Mouse (Mus musculus) kidney, postnatal 4 days (tissue): ENCODE measurements at regions not wholly inside any gene's neighbourhood (a gene's known extent, or its start where the extent isn't known, plus 50 kb on each side); places are given as distances from the start of the nearest gene placed in this dataset.

Experiments
- DNase-seq, 2 experiments: peaks; one replicate each; pipeline ENCODE4 v3.0.0; 2021; ENCODE audit warnings: mixed read lengths in 2 of 2

GRCm38 (mm10) chr12:56472856-56473647 is 63.7 kb downstream of the Nkx2-1 start:
- no peak for DNase-seq

- DNase-seq: no peak
These were observed 65.7 kb downstream of the Nkx2-1 start for GRCm38 (mm10) chr12:56470932-56471500.

- DNase-seq: no peak
These were observed 77.1 kb downstream of the Nkx2-1 start for GRCm38 (mm10) chr12:56459508-56460119.

GRCm38 (mm10) chr12:56458665-56459507 is 77.8 kb downstream of the Nkx2-1 start:
- peak in 1 of 2 experiments; percentile 5 for DNase-seq

- no peak for DNase-seq
These were observed 78.8 kb downstream of the Nkx2-1 start for GRCm38 (mm10) chr12:56457951-56458350.

DNA sequence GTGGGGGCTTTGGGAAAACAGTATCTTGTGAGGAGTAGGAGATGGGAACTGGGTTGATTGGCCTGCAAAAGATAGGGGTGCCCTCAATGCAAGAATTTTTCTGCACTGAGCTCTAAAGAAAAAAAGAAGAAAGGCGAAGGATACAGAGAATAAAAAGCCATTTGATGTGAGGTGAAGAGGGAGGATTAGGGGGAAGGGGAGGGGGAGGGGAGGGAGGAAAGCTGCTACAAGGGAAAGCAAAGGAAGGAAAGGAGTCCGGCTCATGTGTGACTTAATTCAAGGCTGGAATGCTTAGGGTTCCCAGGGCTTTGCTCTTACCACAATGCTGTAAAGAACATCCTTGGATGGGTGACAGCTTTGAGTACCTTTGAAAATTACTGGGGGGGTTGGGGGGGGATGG is 79.4 kb downstream of the Nkx2-1 start:
- no peak for DNase-seq

GRCm38 (mm10) chr12:56450261-56450660 is 86.4 kb downstream of the Nkx2-1 start:
- no peak for DNase-seq

GRCm38 (mm10) chr12:56448786-56449564 is 87.7 kb downstream of the Nkx2-1 start:
- DNase-seq: no peak

DNA sequence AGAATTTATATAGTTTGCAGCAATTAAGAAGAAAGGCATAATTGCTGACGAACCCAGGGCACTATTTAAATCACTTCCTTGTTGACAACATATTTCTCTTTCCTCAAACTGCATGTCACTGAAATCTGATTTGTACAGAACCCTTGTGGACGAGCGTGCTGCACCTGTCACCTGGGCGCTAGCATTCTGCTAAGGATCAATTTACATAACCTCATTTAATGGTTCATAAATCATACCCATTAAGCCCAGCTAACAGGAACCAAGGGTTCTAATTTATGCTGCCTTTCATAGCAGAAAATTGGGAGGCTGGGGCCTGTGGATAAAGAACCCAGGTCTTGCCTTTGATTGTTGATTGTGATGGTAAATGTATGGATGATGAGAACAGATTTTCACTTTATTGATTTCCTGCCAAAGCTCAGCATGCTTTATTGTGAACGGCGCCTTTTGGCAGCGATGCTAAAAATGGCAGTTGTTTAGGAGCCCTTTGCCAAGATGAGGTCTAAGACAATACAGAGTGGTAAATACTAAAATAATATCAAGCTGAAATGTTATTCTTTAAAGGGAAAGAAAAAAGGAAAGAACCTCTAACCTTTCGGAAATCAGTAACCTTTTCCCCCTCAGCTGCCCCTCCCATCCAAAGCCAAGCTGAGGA is 95.4 kb downstream of the Nkx2-1 start:
- peak in 1 of 2 experiments; percentile 4 for DNase-seq

DNA sequence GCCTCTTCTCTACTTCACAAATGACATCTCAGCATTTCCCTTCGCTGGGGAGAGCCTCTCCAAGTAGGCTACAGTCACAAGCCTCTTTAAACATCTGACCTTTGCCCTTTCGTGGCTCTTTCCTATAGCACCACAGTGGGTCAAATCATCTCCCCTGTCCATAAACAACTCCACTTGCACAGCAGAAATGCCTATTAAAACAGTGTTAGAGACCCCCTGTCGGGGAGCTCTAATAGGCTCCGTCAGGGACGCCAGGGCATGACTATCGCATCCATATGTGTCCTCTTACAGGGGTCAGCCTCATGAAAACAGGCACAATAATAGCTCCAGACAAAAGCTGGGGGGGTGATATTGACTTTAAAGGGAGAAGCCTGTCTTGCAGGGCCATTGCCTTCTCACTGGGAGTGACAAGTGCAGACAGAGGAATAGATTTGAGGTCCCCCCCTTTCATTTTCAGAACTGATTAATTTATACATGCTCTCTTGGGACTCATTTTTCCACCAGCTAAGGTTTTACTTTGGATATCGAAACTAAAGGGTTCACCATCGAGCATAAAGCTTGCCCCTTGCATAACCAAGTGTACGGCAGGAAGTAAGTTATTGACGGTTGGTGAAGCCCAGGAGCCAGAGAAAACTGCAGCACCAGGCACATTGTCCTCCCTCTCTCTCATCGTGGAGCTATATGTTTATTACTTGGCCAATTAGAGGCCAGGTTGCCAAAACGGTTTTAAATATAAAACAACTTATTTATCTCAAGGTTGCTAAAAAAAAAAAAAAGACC is 94.6 kb upstream of the Mbip start:
- no peak for DNase-seq

DNA sequence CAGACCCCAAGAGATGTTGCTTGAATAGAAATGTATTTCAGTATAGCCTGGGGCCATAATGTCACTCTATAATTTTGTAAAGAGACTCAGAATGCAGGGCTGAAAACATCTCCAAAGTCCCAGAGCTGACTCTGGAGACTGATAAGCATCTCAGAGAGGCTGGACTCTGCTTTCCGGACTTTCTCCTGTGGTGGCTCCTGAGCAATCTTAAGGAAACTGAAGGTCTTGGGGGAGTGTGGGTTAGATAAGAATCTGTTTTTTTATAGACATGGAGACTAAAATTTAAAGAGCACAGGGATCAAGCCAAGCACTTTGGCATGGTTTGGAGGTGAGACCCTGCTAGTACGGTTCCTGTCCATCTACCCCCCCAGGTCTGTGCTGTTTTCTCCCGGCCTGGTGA is 92.7 kb upstream of the Mbip start:
- no peak for DNase-seq

DNA sequence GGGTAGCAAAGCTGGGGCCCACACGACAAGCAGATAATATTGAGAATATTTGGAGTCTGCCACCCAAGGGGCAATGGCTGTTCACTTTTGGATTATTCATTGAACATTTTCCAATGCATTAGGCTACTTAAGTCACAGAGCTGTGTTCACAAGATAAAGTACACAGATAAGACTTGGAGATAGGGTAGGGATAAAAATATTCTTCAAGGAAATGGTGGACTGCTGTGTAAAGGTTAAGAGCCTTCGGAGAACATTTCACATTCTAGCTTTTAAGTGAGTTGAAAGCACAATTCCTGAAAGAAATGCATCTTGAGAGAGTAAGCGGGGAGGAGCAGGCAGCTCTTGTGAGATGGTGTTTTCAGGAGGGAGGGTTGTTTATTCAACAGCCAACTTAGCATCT is 92.3 kb upstream of the Mbip start:
- DNase-seq: no peak

GRCm38 (mm10) chr12:56426681-56427246 is 81.1 kb upstream of the Mbip start:
- DNase-seq: no peak

GRCm38 (mm10) chr12:56416106-56416505 is 70.4 kb upstream of the Mbip start:
- no peak for DNase-seq

DNA sequence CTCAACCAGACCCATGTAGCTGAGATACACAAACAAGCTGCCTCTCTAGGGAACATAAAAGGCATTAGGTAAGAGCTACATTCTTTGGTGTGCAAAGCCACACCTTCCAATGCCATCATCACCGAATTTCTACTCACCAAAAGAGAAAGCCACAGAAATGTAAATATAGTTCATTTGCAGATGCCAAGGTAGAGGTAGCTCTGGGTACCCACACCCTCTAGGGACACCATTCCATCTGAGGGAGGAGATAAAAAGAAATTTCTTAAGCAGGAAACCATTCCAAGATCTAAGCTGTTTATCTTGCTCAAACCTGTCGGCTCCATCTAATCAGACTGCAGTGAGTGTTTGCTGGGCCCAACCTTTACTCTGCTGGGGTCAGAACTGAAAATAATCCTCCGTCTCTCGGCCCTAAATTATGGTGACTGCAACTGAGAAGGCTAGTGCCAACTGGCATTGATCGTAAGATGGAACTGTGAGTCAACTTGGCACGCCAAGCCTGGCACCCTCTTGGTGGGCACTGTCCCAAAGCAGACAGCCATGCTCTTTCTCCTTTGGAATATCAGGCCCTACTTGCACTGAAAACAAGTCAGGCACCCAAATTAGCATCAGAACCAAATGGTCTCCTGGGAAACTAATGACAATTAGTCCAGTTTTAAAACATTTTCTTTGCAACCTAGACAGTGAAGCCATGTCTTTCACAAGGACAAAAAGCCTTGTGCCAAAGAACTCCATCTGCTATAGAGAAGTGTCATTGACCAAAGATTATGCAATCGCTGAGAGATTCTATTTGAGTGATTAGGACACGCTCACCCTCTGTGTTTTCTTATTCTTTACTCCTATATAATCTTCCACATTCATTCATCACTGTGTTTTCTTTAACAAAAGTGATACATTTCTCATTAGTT is 69.4 kb upstream of the Mbip start:
- DNase-seq: no peak

- no peak for DNase-seq
These were observed 60.0 kb upstream of the Mbip start for GRCm38 (mm10) chr12:56405658-56406057.

DNA sequence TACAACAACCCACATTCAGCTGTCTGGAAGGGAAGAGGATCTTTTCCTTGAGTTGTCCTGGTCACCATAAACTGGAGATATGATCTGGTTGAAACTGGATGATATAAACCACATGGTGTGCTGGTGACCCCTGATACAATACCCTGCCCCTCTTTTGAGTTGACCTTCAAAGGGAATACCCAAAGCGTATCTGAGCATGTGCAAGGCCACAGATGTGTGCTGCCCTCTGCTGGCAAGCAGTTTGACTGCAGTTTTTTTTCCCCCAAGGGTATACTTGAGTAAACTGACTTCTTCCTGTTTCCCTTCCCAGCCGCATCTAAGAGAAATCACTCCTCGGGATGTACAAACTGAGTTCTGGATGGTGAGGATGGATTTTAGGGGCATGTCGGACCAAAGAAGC is 59.1 kb upstream of the Mbip start:
- DNase-seq: peak; percentile 75 to 77

- no peak for DNase-seq
These were observed 58.6 kb upstream of the Mbip start for GRCm38 (mm10) chr12:56404262-56404661.

DNA sequence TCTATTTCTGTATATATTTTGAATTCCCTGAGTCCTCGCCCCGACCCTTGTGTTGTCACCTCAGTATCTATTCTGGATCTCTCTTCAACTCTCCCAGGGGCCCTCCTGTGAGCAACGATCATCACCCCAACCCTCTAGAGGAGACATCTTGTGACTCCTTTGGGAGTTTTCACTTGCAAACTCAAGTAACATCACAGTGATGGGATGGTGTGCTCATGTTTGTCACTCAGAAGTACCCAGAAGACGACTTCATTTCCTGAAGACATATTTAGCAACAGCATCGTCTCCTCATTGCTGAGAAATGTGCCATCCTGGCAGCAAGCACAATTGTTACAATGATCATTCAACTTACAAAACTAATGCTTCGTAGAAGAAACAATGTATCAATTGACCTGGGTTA is 57.9 kb upstream of the Mbip start:
- no peak for DNase-seq

GRCm38 (mm10) chr12:56402844-56403243 is 57.1 kb upstream of the Mbip start:
- DNase-seq: peak; percentile 17 to 25
